In genomic region chr6:146929031-146929430, GRCm38 (mm10) we compare ENCODE assay signal across 35 mouse cellular contexts. TPM values are rescaled to one million over a fixed set of nuclear protein-coding genes. Genes with fewer than 3 reads are reported as not detected.
A peak's percentile ranks its signal among the peaks of the same experiment; 100 is the strongest.
DNase-seq lines count a peak whose midpoint lies in the region; ATAC-seq and TF ChIP-seq lines count a peak whose summit lies in the region.
"Had no signal": no experiment of that assay in that cellular context is flagged by ENCODE, and none has a peak within 500 bp of the region (broad histone marks: within the 10 kb centered on the region; RNA-seq: fewer than 3 reads in every experiment).

No protein-coding gene starts in this region.

- no peak for ATAC-seq in hindbrain, embryonic 12.5 days (ENCODE audit: low FRiP score)
- ATAC-seq in liver, embryonic 12.5 days, result no peak
- ATAC-seq in neural tube, embryonic 14.5 days (ENCODE audit: low read depth), result peak; percentile 38; the same call in 1 of the 2 replicates
- ATAC-seq: forebrain, embryonic 13.5 days; midbrain, embryonic 15.5 days had no signal

- H3K27me3 ChIP-seq in hindbrain, embryonic 10.5 days (ENCODE audit: insufficient read depth, poor library complexity, severe bottlenecking), result no peaks in the 10 kb centered on the region
- no peaks in the 10 kb centered on the region for H3K27me3 ChIP-seq in hindbrain, embryonic 12.5 days
- no peaks in the 10 kb centered on the region for H3K27me3 ChIP-seq in liver, adult 2 months (ENCODE audit: control insufficient read depth, insufficient read depth, low read length)
- H3K27me3 ChIP-seq in liver, embryonic 12.5 days (replicated peaks), result no peaks in the 10 kb centered on the region
- H3K27me3 ChIP-seq in embryonic facial prominence, embryonic 10.5 days (replicated peaks; ENCODE audit: low read depth, poor library complexity, severe bottlenecking), result no peaks in the 10 kb centered on the region
- H3K27me3 ChIP-seq in neural tube, embryonic 14.5 days (ENCODE audit: control insufficient read depth, insufficient read depth, low read length), result no peaks in the 10 kb centered on the region
- H3K27me3 ChIP-seq: embryonic facial prominence, embryonic 13.5 days; forebrain, embryonic 13.5 days; heart, embryonic 13.5 days; hindbrain, embryonic 15.5 days; liver, embryonic 13.5 days; midbrain, embryonic 15.5 days had no signal

- TF ChIP-seq CTCF in liver, adult 2 months (IDR thresholded peaks at IDR 0.05; ENCODE audit: low read depth, low read length), result no peak

- WGBS in hindbrain, embryonic 10.5 days, result 72% methylated on average over 2 of the region's 2 CpGs
- WGBS in hindbrain, embryonic 12.5 days, result 41% methylated on average over 2 of the region's 2 CpGs
- 100% methylated on average over 2 of the region's 2 CpGs for WGBS in liver, adult 2 months
- 80% methylated on average over 2 of the region's 2 CpGs for whole genome bisulfite sequencing in liver, embryonic 12.5 days (ENCODE audit: insufficient replicate concordance)
- WGBS in embryonic facial prominence, embryonic 10.5 days, result 65% methylated on average over 2 of the region's 2 CpGs
- WGBS in neural tube, embryonic 14.5 days, result 31% methylated on average over 2 of the region's 2 CpGs

- TF ChIP-seq POLR2A in liver, adult 2 months (IDR thresholded peaks at IDR 0.05; ENCODE audit: extremely low read depth, insufficient read depth, low read length), result no peak

- no peak overlapping the region for H3K9ac ChIP-seq in hindbrain, embryonic 12.5 days
- no peak overlapping the region for H3K9ac ChIP-seq in liver, adult 2 months (ENCODE audit: low read depth, low read length)
- no peak overlapping the region for H3K9ac ChIP-seq in liver, embryonic 12.5 days
- H3K9ac ChIP-seq in neural tube, embryonic 14.5 days (replicated peaks; ENCODE audit: low read depth, low read length), result no peak overlapping the region
- H3K9ac ChIP-seq: embryonic facial prominence, embryonic 13.5 days; forebrain, embryonic 13.5 days; heart, embryonic 13.5 days; hindbrain, embryonic 15.5 days; liver, embryonic 13.5 days; lung, embryonic 14.5 days; midbrain, embryonic 15.5 days had no signal

- H3K79me2 ChIP-seq in liver, adult 2 months (ENCODE audit: control insufficient read depth, insufficient read depth, low read length), result peaks cover 19% of the 10 kb centered on the region; the same call in 1 of the 2 replicates

- 0 out of 2 replicates have a peak overlapping the region, but pooled peaks have one; percentile 8 for H3K27ac ChIP-seq in hindbrain, embryonic 10.5 days
- H3K27ac ChIP-seq in hindbrain, embryonic 12.5 days, result no peak overlapping the region
- H3K27ac ChIP-seq in liver, adult 2 months (replicated peaks; ENCODE audit: insufficient read depth, low read depth, low read length), result peak overlapping the region; percentile 70
- H3K27ac ChIP-seq in liver, embryonic 12.5 days, result no peak overlapping the region
- peak overlapping the region; percentile 19; the same call in 1 of the 2 replicates for H3K27ac ChIP-seq in embryonic facial prominence, embryonic 10.5 days (replicated peaks)
- H3K27ac ChIP-seq in neural tube, embryonic 14.5 days (ENCODE audit: low read depth, low read length), result no peak overlapping the region
- H3K27ac ChIP-seq: embryonic facial prominence, embryonic 13.5 days; forebrain, embryonic 13.5 days; heart, embryonic 13.5 days; hindbrain, embryonic 15.5 days; liver, embryonic 13.5 days; midbrain, embryonic 15.5 days had no signal

- no peak overlapping the region for H3K4me3 ChIP-seq in hindbrain, embryonic 10.5 days
- H3K4me3 ChIP-seq in hindbrain, embryonic 12.5 days, result no peak overlapping the region
- H3K4me3 ChIP-seq in liver, adult 2 months (ENCODE audit: insufficient read depth, low read depth, low read length), result no peak overlapping the region
- no peak overlapping the region for H3K4me3 ChIP-seq in liver, embryonic 12.5 days
- H3K4me3 ChIP-seq in embryonic facial prominence, embryonic 10.5 days, result no peak overlapping the region
- H3K4me3 ChIP-seq in neural tube, embryonic 14.5 days (ENCODE audit: low read depth, low read length), result no peak overlapping the region
- H3K4me3 ChIP-seq: embryonic facial prominence, embryonic 13.5 days; forebrain, embryonic 13.5 days; heart, embryonic 13.5 days; hindbrain, embryonic 15.5 days; liver, embryonic 13.5 days; midbrain, embryonic 15.5 days; myocyte had no signal

- H3K36me3 ChIP-seq in hindbrain, embryonic 10.5 days, result no peaks in the 10 kb centered on the region
- no peaks in the 10 kb centered on the region for H3K36me3 ChIP-seq in hindbrain, embryonic 12.5 days
- no peaks in the 10 kb centered on the region for H3K36me3 ChIP-seq in liver, adult 2 months (ENCODE audit: control insufficient read depth, insufficient read depth, low read length)
- no peaks in the 10 kb centered on the region for H3K36me3 ChIP-seq in liver, embryonic 12.5 days
- no peaks in the 10 kb centered on the region for H3K36me3 ChIP-seq in embryonic facial prominence, embryonic 10.5 days (replicated peaks)
- H3K36me3 ChIP-seq in neural tube, embryonic 14.5 days (ENCODE audit: control insufficient read depth, insufficient read depth, low read length), result no peaks in the 10 kb centered on the region
- H3K36me3 ChIP-seq: embryonic facial prominence, embryonic 13.5 days; hindbrain, embryonic 15.5 days; liver, embryonic 13.5 days; midbrain, embryonic 15.5 days had no signal

- H3K9me3 ChIP-seq in hindbrain, embryonic 10.5 days, result no peaks in the 10 kb centered on the region
- H3K9me3 ChIP-seq in hindbrain, embryonic 12.5 days (replicated peaks), result no peaks in the 10 kb centered on the region
- no peaks in the 10 kb centered on the region for H3K9me3 ChIP-seq in liver, embryonic 12.5 days (replicated peaks)
- no peaks in the 10 kb centered on the region for H3K9me3 ChIP-seq in embryonic facial prominence, embryonic 10.5 days
- no peaks in the 10 kb centered on the region for H3K9me3 ChIP-seq in neural tube, embryonic 14.5 days (ENCODE audit: control insufficient read depth, low read length)
- H3K9me3 ChIP-seq: embryonic facial prominence, embryonic 13.5 days; forebrain, embryonic 13.5 days; heart, embryonic 13.5 days; hindbrain, embryonic 15.5 days; liver, embryonic 13.5 days; midbrain, embryonic 15.5 days had no signal

- no peak for DNase-seq in hindbrain, embryonic 10.5 days (ENCODE audit: low spot score)
- DNase-seq in liver, adult 2 months (ENCODE audit: extremely low read depth, low read depth, low spot score), result no peak
- no peak for DNase-seq in embryonic facial prominence, embryonic 10.5 days (ENCODE audit: low spot score)
- no peak for DNase-seq in ovary, postnatal 36 days (ENCODE audit: low spot score)
- DNase-seq: adrenal gland, adult 2 months; B cell, adult 2 months; cerebellum, adult 11-12 months; cerebellum, postnatal 10 days; heart, postnatal 14 days; kidney, adult 9 months; layer of hippocampus, postnatal 36 days; liver, embryonic 13.5 days; lung, embryonic 14.5 days; lung, postnatal 4 days; retina, postnatal 1 day; right cerebral cortex, postnatal 25 days; thymus, postnatal 25 days had no signal

- no peak overlapping the region for H3K4me2 ChIP-seq in hindbrain, embryonic 12.5 days (replicated peaks)
- H3K4me2 ChIP-seq in liver, embryonic 12.5 days, result no peak overlapping the region
- H3K4me2 ChIP-seq in neural tube, embryonic 14.5 days (ENCODE audit: low read depth, low read length), result no peak overlapping the region
- H3K4me2 ChIP-seq: embryonic facial prominence, embryonic 13.5 days; forebrain, embryonic 13.5 days; heart, embryonic 13.5 days; hindbrain, embryonic 15.5 days; liver, embryonic 13.5 days; lung, embryonic 14.5 days; midbrain, embryonic 15.5 days had no signal

- peaks cover 30% of the 10 kb centered on the region for H3K4me1 ChIP-seq in hindbrain, embryonic 10.5 days (replicated peaks)
- H3K4me1 ChIP-seq in hindbrain, embryonic 12.5 days, result peaks cover 10% of the 10 kb centered on the region
- H3K4me1 ChIP-seq in liver, adult 2 months (ENCODE audit: control insufficient read depth, insufficient read depth, low read length), result peaks cover 28% of the 10 kb centered on the region
- H3K4me1 ChIP-seq in liver, embryonic 12.5 days, result peaks cover 12% of the 10 kb centered on the region
- peaks cover 38% of the 10 kb centered on the region for H3K4me1 ChIP-seq in embryonic facial prominence, embryonic 10.5 days
- H3K4me1 ChIP-seq in neural tube, embryonic 14.5 days (ENCODE audit: control insufficient read depth, insufficient read depth, low read length), result no peaks in the 10 kb centered on the region
- H3K4me1 ChIP-seq: forebrain, embryonic 13.5 days; hindbrain, embryonic 15.5 days; midbrain, embryonic 15.5 days had no signal

RNA-seq across cellular contexts. Expression of gene 1700034J05Rik, which starts 25.2 kb away (rescaled TPM):
- polyA plus RNA-seq in hindbrain, embryonic 10.5 days (2016; fragmentation: Nextera tagmentation; extraction: Ambion mirVana), result 0.14 and 0.32 TPM in 2 replicates
- polyA plus RNA-seq in hindbrain, embryonic 12.5 days (2016; fragmentation: Nextera tagmentation; extraction: Ambion mirVana), result 0.10 and 0.13 TPM in 2 replicates
- total RNA-seq in liver, adult 2 months (2014; rRNA removed), result not detected in 2 replicates
- polyA plus RNA-seq in liver, adult 2 months (2012; rRNA removed), result not detected in 2 replicates
- 0.06 and 0.11 TPM in 2 replicates for polyA plus RNA-seq in liver, embryonic 12.5 days (2016; fragmentation: Nextera tagmentation; extraction: Ambion mirVana)
- polyA plus RNA-seq in embryonic facial prominence, embryonic 10.5 days (2016; fragmentation: Nextera tagmentation; extraction: Ambion mirVana), result 0.14 and 0.27 TPM in 2 replicates
- 0.12 TPM in 1 of 2 replicates, not detected in the other for polyA plus RNA-seq in neural tube, embryonic 14.5 days (2014; fragmentation: Nextera tagmentation; extraction: Ambion mirVana)
- total RNA-seq: adrenal gland, adult 2 months; adrenal gland, postnatal 4 days; gastrocnemius, adult 18-20 months; heart, postnatal 14 days; layer of hippocampus, adult 18-20 months; layer of hippocampus, postnatal 36 days; left cerebral cortex, postnatal 10 days; megakaryocyte-erythroid progenitor cell, adult 5-6 weeks; MEL had no signal
- polyA plus RNA-seq: adrenal gland, adult 2 months; cortical plate, adult 2 months; limb, embryonic 11.5 days; liver, embryonic 13.5 days; midbrain, embryonic 15.5 days; spleen, adult 2 months had no signal

RNA-seq across cellular contexts. Expression of gene Ppfibp1, which starts 40.7 kb away (rescaled TPM):
- polyA plus RNA-seq in hindbrain, embryonic 10.5 days (2016; fragmentation: Nextera tagmentation; extraction: Ambion mirVana), result 26.8 and 34.0 TPM in 2 replicates
- polyA plus RNA-seq in hindbrain, embryonic 12.5 days (2016; fragmentation: Nextera tagmentation; extraction: Ambion mirVana), result 38.6 and 45.6 TPM in 2 replicates
- total RNA-seq in liver, adult 2 months (2014; rRNA removed), result 20.8 and 24.1 TPM in 2 replicates
- polyA plus RNA-seq in liver, adult 2 months (2012; rRNA removed), result 6.7 and 6.9 TPM in 2 replicates
- 16.5 and 17.5 TPM in 2 replicates for polyA plus RNA-seq in liver, embryonic 12.5 days (2016; fragmentation: Nextera tagmentation; extraction: Ambion mirVana)
- 34.9 and 38.1 TPM in 2 replicates for polyA plus RNA-seq in embryonic facial prominence, embryonic 10.5 days (2016; fragmentation: Nextera tagmentation; extraction: Ambion mirVana)
- polyA plus RNA-seq in neural tube, embryonic 14.5 days (2014; fragmentation: Nextera tagmentation; extraction: Ambion mirVana), result 8.5 and 14.7 TPM in 2 replicates

Comparison
In these comparisons a context has a peak if more than half of its experiments do, and no peak if none do; other contexts are left out.
1. H3K27ac ChIP-seq: peak in hindbrain, embryonic 10.5 days (single experiment), liver, adult 2 months (single experiment) and embryonic facial prominence, embryonic 10.5 days (single experiment); none in hindbrain, embryonic 12.5 days (single experiment), liver, embryonic 12.5 days (single experiment) and neural tube, embryonic 14.5 days (single experiment).